Mouse (Mus musculus): ENCODE data around the gene Acaa1b.

Acaa1b gene

GRCm38 (mm10) chr9:119143372-119143771, 13.5 kb downstream of the Acaa1b start:
- no peak for DNase-seq (ENCODE audit: low spot score)

GRCm38 (mm10) chr9:119142066-119142465, 14.8 kb downstream of the Acaa1b start:
- DNase-seq (ENCODE audit: low spot score): no peak

- no peak for DNase-seq (ENCODE audit: low spot score)
Observed at GRCm38 (mm10) chr9:119138836-119139235, 18.1 kb downstream of the Acaa1b start.

GRCm38 (mm10) chr9:119130692-119131091, 26.2 kb downstream of the Acaa1b start:
- DNase-seq (ENCODE audit: low spot score): no peak

GRCm38 (mm10) chr9:119128436-119129181, 28.3 kb downstream of the Acaa1b start:
- DNase-seq (ENCODE audit: low spot score): no peak

- no peak for DNase-seq (ENCODE audit: low spot score)
Observed at GRCm38 (mm10) chr9:119122596-119123369, 34.1 kb downstream of the Acaa1b start.

- no peak for DNase-seq (ENCODE audit: low spot score)
Observed at GRCm38 (mm10) chr9:119120168-119120560, 36.7 kb downstream of the Acaa1b start.

- DNase-seq (ENCODE audit: low spot score): no peak
Observed at GRCm38 (mm10) chr9:119119409-119120167, 37.3 kb downstream of the Acaa1b start.

GRCm38 (mm10) chr9:119114911-119115310, 42.0 kb downstream of the Acaa1b start:
- no peak for DNase-seq (ENCODE audit: low spot score)

GRCm38 (mm10) chr9:119110640-119111039, 46.3 kb downstream of the Acaa1b start:
- no peak for DNase-seq (ENCODE audit: low spot score)

GRCm38 (mm10) chr9:119109685-119110353, 47.1 kb downstream of the Acaa1b start:
- DNase-seq (ENCODE audit: low spot score): no peak

- no peak for DNase-seq (ENCODE audit: low spot score)
Observed at GRCm38 (mm10) chr9:119107566-119107965, 49.3 kb downstream of the Acaa1b start.

- no peak for DNase-seq (ENCODE audit: low spot score)
Observed at GRCm38 (mm10) chr9:119102783-119103113, 54.1 kb downstream of the Acaa1b start.

- no peak for DNase-seq (ENCODE audit: low spot score)
Observed at GRCm38 (mm10) chr9:119101992-119102782, 54.7 kb downstream of the Acaa1b start, which contains the start of gene Dlec1. TSS of gene Dlec1 (plus strand) at chr9:119102478.

- DNase-seq (ENCODE audit: low spot score): no peak
Observed at GRCm38 (mm10) chr9:119100177-119100898, 56.6 kb downstream of the Acaa1b start.
